Mouse (Mus musculus) hindlimb bud, embryonic 11.5 days (tissue): ENCODE measurements at regions not wholly inside any gene's neighbourhood (a gene's known extent, or its start where the extent isn't known, plus 50 kb on each side); places are given as distances from the start of the nearest gene placed in this dataset.

Experiments
- DNase-seq: peaks from one replicate; pipeline ENCODE4 v3.0.0-alpha.2; 2012; ENCODE audit warnings: low read depth, low spot score; ENCODE audit errors: extremely low spot score

DNA sequence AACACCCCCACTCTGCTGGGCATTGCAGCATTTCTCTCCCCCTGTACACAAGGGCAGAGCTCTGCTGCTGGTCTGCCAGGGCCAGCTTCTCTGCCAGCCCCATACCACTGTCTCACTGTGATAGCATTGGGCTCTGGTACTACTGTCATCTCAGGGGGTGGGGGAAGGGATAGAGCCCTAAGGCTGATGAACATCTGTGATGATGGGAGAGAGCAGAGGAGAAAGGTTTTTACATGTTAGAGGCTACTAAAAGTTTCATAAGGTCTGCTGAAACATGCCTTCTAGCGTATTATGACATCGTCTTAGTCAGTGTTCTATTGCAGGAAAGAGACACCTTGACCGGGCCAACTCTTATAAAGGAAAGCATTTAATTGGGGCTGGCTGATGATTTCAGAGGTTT is 176.4 kb upstream of the Gjb5 start:
- DNase-seq: no peak

DNA sequence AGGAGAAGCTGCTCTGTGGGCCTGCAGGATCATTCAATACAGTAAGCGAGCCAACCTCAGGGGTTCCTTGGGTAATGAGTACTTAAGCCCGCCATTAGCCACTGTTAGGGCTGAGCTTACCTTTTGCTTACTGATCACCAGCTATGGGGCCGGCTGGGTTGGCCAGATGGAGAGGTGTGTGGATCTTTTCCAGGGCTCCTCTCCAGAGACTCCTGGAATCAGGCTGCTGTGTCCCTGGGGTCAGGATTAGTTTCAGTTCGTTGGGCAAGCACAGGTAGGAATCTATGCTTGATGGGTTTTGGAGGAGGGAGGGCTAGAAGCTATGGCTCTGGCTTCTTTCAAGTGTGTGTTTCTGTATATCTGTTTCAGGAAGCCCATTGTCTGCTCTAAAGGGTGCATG is 175.7 kb upstream of the Gjb5 start:
- DNase-seq: no peak

DNA sequence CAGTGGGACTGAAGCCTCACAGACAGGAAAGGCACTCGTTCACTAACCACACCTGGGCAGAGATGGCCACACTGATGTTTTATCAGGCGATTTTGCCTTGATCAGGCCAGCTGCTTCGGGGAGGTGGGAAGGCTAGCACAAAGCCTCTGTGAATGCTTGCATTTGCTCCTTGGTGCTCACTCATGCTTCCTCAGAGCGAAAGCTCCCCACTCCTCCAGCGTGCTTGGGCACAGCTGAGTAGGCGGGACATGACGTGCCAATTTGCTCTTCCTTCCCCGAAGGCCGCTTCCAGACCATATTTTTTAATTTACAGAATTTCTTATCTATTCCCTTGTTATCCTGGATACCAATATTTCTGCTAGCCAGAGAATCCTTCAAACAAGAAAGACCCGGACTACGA is 172.8 kb upstream of the Gjb5 start:
- DNase-seq: no peak

DNA sequence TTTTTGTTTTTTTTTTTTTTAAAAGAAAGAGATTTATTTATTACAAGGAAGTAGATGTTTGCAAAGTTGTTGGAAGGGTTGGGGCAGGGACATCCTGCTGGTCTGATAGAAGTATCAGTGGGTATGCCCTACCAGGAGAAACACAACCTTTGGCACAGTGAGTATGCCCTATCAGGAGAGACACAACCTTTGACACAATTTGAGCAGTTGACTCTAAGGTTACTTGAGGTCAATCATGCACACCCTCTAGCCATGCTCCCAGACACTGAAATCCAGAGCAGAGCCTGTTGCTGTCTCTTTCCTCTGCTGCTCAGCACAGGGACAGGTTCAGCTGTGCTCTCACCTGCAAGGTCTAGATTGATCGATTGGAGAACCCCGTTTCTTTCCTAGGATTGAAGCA is 164.2 kb upstream of the Gjb5 start:
- no peak for DNase-seq

DNA sequence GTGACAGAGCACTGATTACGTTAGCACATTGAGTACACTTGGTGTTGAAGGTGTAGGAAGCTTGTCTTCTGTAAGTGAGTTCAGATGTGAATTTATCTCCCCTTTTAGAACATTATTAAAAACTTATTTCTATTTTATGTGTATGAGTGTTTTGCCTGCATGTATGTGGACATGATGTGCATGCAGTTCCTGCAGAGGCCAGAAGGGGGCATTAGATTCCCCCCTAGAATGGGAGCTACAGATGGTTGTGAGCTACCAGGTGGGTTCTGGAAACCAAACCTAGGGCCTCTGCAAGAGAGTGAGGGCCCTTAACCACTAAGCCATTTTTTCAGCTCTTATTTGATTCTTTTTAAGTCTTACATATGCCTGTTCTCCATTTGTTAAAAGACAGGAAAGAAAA is 160.0 kb upstream of the Gjb5 start:
- no peak for DNase-seq

DNA sequence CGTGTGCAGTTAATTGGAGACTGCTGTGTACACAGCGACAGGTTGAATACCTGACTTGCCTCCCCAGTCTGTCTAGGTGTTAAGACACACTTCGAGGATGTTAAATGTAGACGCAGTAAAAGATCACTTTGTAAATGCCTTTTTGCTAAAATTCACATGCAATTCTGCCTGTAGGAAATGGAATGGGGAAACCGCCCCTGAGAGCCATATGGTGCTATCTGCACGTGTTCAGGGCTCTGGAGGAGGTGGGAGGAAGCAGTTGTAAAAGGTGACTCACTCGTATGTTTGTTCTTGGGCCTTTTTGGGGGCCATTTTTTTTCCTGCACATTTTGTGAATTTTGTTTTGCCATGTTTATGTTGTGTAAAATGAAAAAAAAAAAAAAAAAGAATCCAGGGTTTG is 159.6 kb upstream of the Gjb5 start:
- no peak for DNase-seq

DNA sequence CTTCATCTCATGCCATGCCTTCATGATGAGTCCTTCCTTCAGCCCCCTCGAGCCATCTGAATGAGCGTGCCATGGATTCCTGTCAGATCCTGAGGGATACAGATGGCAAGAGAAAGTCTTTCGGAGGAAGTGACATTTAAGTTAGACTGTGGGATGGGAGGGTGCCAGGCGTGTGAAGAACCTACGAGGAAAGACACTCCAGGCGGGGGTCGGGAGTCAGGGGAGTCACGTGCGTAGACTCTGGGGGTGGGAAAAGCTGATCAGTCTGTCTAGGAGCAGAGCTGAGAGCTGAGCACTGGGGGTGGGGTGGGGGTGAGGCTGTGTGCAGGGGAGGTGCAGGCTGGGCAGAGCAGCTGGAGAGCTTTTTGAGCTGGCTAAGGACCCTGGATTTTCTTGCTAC is 152.0 kb upstream of the Gjb5 start:
- no peak for DNase-seq

DNA sequence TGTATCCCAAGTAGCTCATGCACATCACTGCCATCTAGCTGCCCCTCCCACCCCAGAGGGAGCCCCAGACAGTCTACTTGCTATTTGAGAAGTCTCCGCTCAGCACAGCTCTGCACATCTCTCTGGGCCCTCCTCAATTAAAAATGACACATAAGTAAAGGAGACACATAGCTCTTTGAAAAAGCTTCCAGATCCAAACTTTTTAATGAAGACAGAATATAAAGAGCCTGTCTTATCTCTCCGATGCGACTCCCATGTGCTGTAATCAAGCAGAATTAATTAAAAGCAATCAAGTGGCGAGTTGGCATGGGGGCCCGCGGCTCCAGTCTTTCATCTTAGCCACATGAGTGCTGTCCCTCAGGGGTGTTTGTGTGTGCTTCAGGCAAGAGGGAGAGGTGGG is 144.6 kb upstream of the Gjb5 start:
- DNase-seq: no peak

DNA sequence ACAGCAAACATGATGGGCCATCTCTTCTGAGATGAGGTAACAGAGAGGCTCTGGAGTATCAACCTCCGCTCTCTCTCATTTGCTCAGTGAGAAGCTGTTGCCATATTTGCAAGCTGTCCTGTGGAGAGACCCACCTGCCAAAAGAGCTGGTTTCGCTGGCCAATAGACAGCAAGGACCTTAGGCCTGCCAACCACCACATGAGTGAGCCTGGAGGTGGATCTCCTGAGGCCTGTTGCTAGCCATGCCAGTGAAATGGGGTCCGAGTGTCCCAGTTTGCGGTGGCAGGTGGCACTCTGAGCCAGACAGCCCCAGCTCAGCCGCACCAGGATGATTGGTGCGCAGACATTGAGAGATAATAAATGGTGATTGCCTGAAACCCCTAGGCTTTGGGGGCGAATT is 143.9 kb upstream of the Gjb5 start:
- no peak for DNase-seq

DNA sequence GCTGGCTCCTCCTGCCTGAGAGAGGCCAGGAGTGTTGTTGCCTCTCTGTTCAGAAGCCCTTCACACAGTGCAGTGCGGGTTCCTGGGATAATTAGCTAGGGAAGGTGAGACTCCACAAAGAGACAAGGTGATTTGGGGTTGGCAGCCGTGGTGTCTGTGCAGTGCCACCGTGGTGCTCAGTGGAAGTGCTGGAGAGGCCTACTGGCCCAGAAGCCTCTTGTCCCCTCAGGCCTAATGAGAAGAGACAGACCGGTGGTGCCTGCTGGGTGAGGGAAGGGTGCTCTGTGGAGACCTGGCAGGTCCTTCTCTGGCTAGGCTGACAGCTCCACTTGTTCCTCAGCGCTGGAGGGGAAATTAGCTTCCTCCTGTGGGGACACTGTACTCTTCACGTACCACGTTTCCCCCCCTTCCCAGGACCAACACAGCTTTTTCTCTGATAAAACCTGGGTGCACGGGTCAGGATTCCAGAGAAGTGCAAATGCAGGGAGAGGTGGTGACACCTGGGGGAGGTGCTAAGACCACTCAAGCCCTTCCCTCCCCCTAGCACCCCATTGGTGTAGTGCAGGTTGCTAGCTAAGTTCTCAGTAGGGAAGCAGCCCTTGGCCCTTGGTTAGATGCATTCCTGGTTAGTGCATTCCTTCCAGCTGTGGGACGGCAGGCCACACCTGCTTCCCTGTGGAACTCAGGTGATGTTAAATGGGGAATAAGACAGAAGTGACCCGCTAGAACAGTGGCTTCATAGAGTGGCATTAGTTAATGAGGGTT is 129.2 kb upstream of the Gjb5 start:
- DNase-seq: no peak

DNA sequence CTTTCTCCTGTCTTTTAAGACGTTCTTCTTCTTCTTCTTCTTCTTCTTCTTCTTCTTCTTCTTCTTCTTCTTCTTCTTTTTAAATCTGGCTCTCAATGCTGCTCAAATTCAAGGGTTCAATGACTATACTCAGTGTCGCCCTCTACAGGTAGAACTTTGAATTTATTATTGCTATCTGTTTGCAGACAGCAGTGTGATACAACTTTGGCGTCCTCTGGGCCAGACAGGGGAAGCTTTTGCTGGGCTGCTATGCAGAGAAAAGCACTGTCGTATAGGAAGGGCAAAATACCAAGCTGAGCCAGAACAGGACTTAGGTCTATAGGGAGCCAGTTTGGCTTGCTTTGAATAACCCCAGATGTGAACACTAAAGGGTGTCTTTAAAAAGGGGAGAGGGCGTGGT is 127.3 kb upstream of the Gjb5 start:
- no peak for DNase-seq

DNA sequence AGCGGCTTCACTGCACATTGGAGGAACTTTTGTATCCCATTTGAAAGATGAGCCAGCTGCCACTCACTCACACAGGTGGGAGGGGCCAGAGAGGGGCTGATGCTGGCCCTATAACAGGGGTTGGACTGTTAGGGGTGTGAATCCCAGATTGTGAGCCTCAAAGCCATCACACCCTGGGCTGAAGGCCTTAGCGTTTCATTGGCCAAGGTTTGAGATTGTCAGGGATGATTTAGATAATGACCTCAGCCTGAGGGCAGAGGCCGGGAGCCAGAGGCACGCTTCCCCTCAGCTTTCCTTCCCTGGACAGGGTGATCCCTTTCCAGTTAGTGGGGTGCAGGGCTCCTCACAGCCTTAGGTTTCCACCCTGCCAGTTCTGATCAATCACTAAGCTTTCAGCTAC is 124.5 kb upstream of the Gjb5 start:
- DNase-seq: no peak

DNA sequence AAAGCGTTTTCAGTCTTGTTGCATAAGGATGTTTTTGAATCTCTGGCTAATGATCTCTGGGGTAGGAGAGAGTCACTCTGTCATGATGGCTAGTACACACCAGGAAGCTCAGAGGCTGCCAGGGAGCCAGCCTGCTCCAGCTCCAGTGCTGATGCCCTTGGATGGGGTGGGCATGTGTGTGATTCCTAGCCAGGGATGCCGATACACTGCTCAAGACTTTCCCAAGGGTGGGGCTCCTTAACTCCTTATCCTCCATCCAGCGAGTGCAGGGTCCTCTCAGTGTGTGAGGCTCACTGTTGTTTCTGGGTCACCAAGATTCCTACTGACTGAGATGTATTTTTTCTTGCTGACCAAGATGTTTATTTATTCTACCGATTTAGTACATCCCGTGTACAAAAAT is 122.4 kb upstream of the Gjb5 start:
- DNase-seq: no peak

DNA sequence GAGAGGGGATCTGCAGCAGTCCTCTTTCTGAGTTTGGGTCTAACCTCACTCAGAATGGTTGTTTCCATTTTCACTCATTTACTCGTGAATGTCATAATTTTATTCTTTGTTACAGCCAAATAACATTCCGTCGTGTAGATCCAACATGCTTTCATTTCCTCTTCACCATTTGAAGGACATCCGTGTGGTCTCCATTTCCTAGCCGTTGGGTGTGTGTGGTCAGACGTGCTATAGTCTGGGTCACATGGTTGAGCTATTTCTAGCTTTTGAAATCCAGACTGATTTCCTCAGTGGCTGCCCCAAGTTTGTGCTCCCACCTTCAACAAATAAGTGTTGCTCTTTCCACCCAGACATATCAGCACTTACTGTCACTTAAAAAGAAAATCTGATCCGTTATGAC is 111.9 kb upstream of the Gjb5 start:
- no peak for DNase-seq

DNA sequence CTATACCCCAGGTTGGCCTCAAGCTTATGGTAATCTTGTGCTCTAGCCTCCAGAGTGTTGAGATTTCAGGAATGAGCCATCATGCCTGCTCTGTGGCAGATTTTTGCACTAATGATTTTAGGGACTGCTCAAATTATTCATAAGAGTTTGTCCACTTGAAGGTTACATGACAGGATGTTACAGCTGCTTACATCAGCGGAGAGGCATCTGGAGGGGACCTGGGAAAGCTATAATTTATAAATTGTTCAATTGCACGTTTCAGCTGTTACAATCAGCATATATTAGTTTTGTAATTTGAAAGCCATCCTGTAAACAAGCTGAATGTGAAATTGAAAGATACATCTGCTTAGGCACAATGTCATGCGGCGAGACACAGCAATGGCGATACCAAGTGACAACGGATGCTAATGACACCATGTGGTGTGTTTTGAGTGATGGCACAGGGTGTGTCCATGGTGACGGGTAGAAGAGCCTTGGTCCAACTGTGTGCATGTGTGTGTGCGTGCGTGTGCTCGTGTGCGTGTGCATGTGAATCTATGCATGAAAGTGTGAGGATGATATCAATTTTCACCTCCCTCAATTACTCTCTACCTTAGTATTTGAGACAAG is 96.6 kb upstream of the Gjb5 start:
- DNase-seq: no peak

DNA sequence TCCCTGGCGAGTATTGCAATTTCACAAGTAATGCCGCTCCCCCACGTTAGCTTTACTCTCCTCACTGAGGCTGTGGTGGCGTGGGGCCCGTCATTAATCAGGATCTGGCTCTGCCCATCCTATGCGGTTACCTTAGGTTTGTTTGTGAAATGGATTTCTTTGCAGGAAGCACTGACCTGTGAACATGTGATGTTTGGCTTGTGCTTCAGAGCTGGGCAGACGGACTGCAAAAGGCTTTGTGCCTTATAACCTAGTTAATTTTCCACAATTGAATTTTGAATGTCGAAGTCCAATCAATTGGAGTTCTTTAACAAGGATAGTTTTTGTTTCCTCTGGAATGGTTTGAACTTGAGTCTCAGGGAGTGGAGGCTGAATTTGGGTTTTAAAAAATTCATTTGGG is 94.1 kb upstream of the Gjb5 start:
- DNase-seq: no peak

DNA sequence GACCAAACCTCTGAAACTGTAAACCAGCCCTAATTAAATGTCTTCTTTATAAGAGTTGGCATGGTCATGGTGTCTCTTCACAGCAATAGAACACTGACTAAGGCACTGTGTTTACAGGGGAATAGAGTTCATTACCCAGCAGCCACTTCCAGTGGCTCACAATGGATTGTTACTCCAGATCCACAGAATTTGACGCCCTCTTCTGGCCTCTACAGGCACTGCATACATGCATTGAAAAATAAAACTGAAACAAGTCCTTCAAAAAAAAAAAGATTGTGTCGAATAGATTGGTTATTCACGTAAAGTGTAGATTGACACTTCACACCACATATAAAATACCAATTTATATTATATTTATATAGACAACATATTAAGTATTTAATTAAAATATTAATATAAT is 87.3 kb upstream of the Gjb5 start:
- DNase-seq: no peak

DNA sequence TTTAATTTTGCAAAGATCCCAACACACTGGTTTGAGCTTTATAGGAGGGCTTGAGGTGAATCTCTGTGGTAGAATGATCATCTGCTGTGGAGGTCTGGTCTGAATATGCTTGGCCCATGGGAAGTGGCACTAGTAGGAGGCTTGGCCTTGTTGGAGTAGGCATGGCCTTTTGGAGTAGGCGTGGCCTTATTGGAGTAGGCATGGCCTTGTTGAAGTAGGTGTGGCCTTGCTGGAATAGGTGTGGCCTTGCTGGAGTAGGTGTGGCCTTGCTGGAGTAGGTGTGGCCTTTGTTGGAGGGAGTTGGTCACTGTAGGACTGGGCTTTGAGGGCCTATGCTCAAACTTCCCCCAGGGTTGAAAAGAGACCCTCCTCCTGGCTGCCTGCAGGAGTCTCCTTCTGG is 86.1 kb upstream of the Gjb5 start:
- DNase-seq: no peak

DNA sequence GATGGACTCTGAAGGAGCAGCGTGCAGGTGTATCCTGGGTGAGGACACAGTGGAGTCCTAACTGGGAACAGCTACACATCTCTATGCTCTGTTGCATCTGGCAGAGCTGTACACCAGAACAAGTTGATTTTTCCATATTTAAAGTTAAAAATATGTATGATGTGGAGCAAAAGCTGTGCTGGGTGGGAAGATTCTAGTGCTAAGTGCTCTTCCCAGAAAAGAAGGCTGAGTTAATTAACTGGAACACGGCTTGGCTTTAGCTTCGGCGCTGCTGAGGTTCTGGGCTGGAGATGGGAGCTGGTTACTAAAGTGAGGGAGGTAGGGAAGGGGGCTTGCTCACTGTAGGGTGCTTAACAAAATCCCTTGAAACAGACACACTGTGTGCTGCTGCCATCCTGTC is 84.0 kb upstream of the Gjb5 start:
- no peak for DNase-seq

DNA sequence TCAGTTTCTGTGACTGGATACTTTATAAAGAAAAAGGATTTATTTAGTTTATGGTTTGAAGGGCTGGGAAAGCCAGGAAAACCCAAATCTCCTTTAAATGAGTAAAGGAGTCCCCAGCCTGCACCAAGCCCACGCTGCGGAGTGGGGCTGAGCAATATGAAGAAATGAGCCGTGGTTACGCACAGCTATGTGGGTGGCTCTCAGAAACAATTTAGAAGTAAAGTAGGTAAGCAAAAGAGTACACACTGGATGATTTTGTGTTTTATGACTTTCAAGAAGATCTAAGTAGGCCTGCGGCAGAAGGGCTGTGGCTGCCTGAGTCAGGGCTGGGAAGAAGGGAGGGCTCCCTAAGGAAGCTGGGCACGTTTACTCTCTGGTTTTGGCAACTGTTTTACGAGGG is 82.6 kb upstream of the Gjb5 start:
- DNase-seq: no peak

DNA sequence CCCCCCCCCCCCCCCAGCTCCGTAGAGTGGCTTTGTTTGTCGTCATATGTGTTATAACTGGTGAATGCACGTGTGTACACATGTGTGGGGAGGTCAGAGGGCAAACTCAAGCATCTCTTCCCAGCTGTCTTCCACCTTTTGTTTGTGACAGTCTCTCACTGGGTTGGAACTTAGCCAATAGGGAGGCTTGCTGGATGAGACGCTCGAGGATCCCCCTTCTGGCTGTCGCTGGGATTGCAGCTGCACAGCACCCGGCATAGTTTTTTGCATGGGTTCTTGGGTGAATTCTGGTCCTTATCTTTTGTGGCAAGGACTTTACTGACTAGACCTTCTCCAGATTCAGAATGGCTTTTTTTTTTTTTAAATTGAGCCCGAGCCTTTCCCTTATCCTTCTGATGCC is 77.1 kb upstream of the Gjb5 start:
- DNase-seq: no peak

DNA sequence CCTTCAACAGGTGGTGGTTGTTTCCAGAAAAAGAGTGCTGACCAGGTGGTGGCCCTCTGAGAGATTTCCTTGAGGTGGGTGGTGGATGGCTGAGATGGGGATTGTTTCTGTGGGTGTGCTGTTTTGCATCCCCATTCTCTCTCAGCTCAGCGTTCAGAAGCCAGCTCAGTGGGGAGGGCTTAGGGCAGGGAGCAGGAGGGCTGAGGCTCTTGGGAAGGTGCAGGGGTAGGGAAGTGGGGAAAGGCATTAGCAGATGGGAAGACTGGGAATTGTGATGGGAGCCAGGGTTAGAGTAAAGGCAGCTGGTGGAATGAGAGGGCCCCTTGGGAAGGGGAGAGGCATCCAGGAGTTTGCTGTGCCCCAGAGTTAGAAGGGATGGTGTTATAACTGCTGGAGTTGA is 72.3 kb upstream of the Gjb5 start:
- DNase-seq: no peak

DNA sequence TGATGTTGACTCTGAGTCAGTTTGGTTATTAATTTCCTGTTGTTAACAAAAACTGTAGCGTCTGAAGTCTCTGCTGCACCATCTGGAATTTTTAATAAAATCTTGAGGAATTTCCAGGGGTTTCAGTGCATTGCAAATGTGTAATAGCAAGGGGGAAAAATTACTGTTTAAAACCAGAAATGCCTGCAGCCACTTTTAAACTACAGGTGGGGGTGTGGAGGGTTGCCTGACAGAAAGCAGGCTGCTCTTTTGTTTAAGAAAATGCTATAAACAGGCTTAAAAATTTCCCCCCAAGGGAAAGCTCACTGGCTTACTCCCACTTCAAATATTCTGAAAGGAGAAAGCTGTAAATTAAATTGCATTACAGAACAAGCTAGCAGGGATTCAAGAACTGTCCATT is 71.8 kb upstream of the Gjb5 start:
- DNase-seq: no peak
